Comparison of ENCODE assay signal across 13 mouse cellular contexts in genomic region chr1:162543231-162543630, GRCm38 (mm10).
"Had no signal": no experiment of that assay in that cellular context is flagged by ENCODE, and none has a peak within 500 bp of the region (broad histone marks: within the 10 kb centered on the region; RNA-seq: fewer than 3 reads in every experiment).

No protein-coding gene starts in this region.

- DNase-seq: gastrocnemius, adult 2 months; gastrocnemius, postnatal 10 days; gastrocnemius, postnatal 25 days; heart, postnatal 10 days; heart, postnatal 4 days; kidney, adult 18-20 months; kidney, adult 8-10 months; kidney, postnatal 10 days; kidney, postnatal 25 days; kidney, postnatal 4 days; liver; liver, embryonic 13.5 days; liver, postnatal 0 days had no signal
